Mouse (Mus musculus) kidney, postnatal 0 days (tissue): Measurements from ENCODE around the gene Loxl1. TPM values are rescaled to one million over a fixed set of nuclear protein-coding genes. Genes with fewer than 3 reads are reported as not detected.

Experiments
- ATAC-seq: fragments of 200-750 bp; cut with Nextera tagmentation; replicated peaks from 2 replicates; pipeline ENCODE4 v1.8.0; 2017; ENCODE audit warnings: low read depth, moderate number of reproducible peaks, moderate TSS enrichment, moderate library complexity; ENCODE audit not compliant: low FRiP score
- DNase-seq: peaks from one replicate; pipeline ENCODE4 v3.0.0-alpha.2; 2016; ENCODE audit warnings: low spot score
- H3K27ac ChIP-seq: fragments of 300-500 bp; sonication (generic); 2 replicates; pipeline ENCODE4 v1.5.1; 2014; ENCODE audit warnings: mild to moderate bottlenecking
- H3K27me3 ChIP-seq: fragments of 300-500 bp; sonication (generic); 2 replicates; pipeline ENCODE4 v1.6.1; 2014; ENCODE audit warnings: low read length, mixed read lengths; ENCODE audit not compliant: insufficient read depth
- H3K36me3 ChIP-seq: fragments of 300-500 bp; sonication (generic); 2 replicates; pipeline ENCODE4 v1.6.1; 2014; ENCODE audit warnings: low read length, mixed read lengths; ENCODE audit not compliant: insufficient read depth
- H3K4me1 ChIP-seq: fragments of 300-500 bp; sonication (generic); replicated peaks from 2 replicates; pipeline ENCODE4 v1.6.1; 2014; ENCODE audit warnings: antibody characterized with exemption, low read length, mixed read lengths; ENCODE audit not compliant: insufficient read depth
- H3K4me2 ChIP-seq: fragments of 300-500 bp; sonication (generic); 2 replicates; pipeline ENCODE4 v1.6.1; 2014; ENCODE audit warnings: mild to moderate bottlenecking, low read length, moderate library complexity, mixed read lengths
- H3K4me3 ChIP-seq: fragments of 300-500 bp; sonication (generic); replicated peaks from 2 replicates; pipeline ENCODE4 v1.5.1; 2014; ENCODE audit warnings: low read depth, low read length
- H3K9ac ChIP-seq: fragments of 300-500 bp; sonication (generic); 2 replicates; pipeline ENCODE4 v1.6.1; 2014; ENCODE audit warnings: low read depth, low read length
- H3K9me3 ChIP-seq: fragments of 300-500 bp; sonication (generic); replicated peaks from 2 replicates; pipeline ENCODE4 v1.6.1; 2016; ENCODE audit warnings: low read length, inconsistent platforms, mixed read lengths
- CTCF ChIP-seq: IDR thresholded peaks from 2 replicates; pipeline ENCODE4 v1.5.1; 2016; ENCODE audit warnings: antibody characterized with exemption, low read depth, mild to moderate bottlenecking, moderate library complexity
- WGBS: fragments of 180-500 bp; shearing (Covaris S2); extraction: QIAGEN DNeasy Blood & Tissue Kit; methylation state at CpG from one replicate; pipeline ENCODE4 v1.1.7; 2014; 5-methylcytosine and 5-hydroxymethylcytosine counted together
- polyA plus RNA-seq: library from polyadenylated mRNA; unstranded; fragments of >200 nt; fragmentation: Nextera tagmentation; extraction: Ambion mirVana; gene quantifications from 2 replicates; pipeline ENCODE4 v1.2.1, GENCODE M21; 2015

The Loxl1 gene
- 60.9 and 62.2 TPM in 2 replicates for polyA plus RNA-seq

DNA sequence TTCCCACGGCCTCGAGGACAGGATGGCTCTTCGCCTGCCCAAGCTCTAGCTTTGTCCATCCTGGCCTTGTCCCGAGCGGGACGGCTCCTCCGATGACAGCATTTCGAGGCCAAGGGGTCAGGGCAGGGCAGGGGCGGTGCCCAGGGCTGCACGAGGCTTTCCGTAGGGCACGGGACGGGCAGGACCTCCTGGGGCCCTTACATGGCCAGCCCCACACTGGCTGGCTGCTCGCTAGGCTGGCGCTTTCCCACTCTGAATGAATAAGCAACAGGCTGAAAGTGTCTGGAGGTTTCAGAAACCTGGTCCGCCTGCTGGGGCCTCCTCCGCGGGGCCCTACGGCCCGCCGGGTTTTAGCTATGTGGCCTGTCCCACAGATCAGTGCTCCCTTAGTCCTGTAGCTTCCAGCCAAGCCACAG lies at the start of gene Loxl1:
Gene Loxl1 (minus strand): TSS at position 243 of the 416 bp plus-strand sequence.
- no peaks in the 10 kb centered on the region for H3K36me3 ChIP-seq
- H3K27me3 ChIP-seq = no peaks in the 10 kb centered on the region
- no peak for TF ChIP-seq CTCF
- ATAC-seq = peak; percentile 64
- H3K9me3 ChIP-seq = no peaks in the 10 kb centered on the region
- H3K4me3 ChIP-seq = peak within 1 kb of the TSS; percentile 47
- peaks cover 20% of the 10 kb centered on the region for H3K4me1 ChIP-seq
- peak; percentile 93 for DNase-seq
- under 1% methylated on average over 21 of the region's 21 CpGs for WGBS
- peak within 1 kb of the TSS; percentile 78 for H3K27ac ChIP-seq
- peak within 1 kb of the TSS; percentile 69 for H3K4me2 ChIP-seq
- H3K9ac ChIP-seq = peak within 1 kb of the TSS; percentile 66

DNA sequence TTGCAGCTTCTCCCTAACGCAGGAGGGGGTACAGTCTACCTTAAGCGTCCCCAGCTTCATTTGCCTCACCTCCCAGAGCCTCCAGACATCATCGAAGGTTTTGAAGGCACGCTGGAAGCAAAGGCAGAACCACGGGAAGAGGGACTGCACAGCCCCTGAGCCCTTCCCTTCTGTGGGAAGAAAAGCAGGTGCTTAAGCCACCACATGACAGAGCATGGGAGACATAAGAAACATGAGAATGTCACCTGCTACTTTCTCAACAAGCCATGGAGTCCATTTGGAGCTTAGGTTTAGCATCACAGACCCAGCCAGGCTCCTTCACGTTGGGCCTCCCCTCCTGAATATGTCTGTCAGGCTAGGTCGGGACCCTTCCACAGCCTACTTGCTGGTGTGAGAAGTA lies 49.0 kb upstream of the Loxl1 start:
- Histone ChIP-seq H3K27ac (no peak overlapping the region), H3K36me3 (no peaks in the 10 kb centered on the region), H3K4me2 (no peak overlapping the region), H3K4me3 (no peak overlapping the region), H3K9ac (no peak overlapping the region), H3K27me3 (no peaks in the 10 kb centered on the region), H3K9me3 (no peaks in the 10 kb centered on the region), H3K4me1 (no peaks in the 10 kb centered on the region)
- no peak for ATAC-seq
- no peak for DNase-seq
- WGBS = 80% methylated on average over 7 of the region's 7 CpGs
- no peak for TF ChIP-seq CTCF

- ATAC-seq = no peak
- no peak overlapping the region for H3K27ac ChIP-seq
- H3K4me1 ChIP-seq = no peaks in the 10 kb centered on the region
- no peak for TF ChIP-seq CTCF
- no peaks in the 10 kb centered on the region for H3K36me3 ChIP-seq
- WGBS = 84% methylated on average over 1 of the region's 1 CpGs
- H3K4me3 ChIP-seq = no peak overlapping the region
- H3K4me2 ChIP-seq = no peak overlapping the region
- H3K27me3 ChIP-seq = no peaks in the 10 kb centered on the region
- no peaks in the 10 kb centered on the region for H3K9me3 ChIP-seq
- no peak overlapping the region for H3K9ac ChIP-seq
- no peak for DNase-seq
Measured at GRCm38 (mm10) chr9:58361373-58361772, 48.4 kb upstream of the Loxl1 start.

GRCm38 (mm10) chr9:58355262-58356050 lies 42.5 kb upstream of the Loxl1 start:
- TF ChIP-seq CTCF = no peak
- Histone ChIP-seq H3K9ac (no peak overlapping the region), H3K36me3 (no peaks in the 10 kb centered on the region), H3K27ac (no peak overlapping the region), H3K9me3 (no peaks in the 10 kb centered on the region), H3K4me1 (no peaks in the 10 kb centered on the region), H3K27me3 (no peaks in the 10 kb centered on the region), H3K4me2 (no peak overlapping the region), H3K4me3 (no peak overlapping the region)
- 26% methylated on average over 6 of the region's 6 CpGs for WGBS
- DNase-seq (no peak), ATAC-seq (no peak)

GRCm38 (mm10) chr9:58354701-58355100 lies 41.7 kb upstream of the Loxl1 start:
- no peak for ATAC-seq
- H3K4me3 ChIP-seq = no peak overlapping the region
- no peak overlapping the region for H3K9ac ChIP-seq
- WGBS = 87% methylated on average over 6 of the region's 6 CpGs
- DNase-seq = no peak
- no peaks in the 10 kb centered on the region for H3K27me3 ChIP-seq
- no peaks in the 10 kb centered on the region for H3K36me3 ChIP-seq
- no peaks in the 10 kb centered on the region for H3K4me1 ChIP-seq
- no peak for TF ChIP-seq CTCF
- H3K27ac ChIP-seq = no peak overlapping the region
- no peak overlapping the region for H3K4me2 ChIP-seq
- no peaks in the 10 kb centered on the region for H3K9me3 ChIP-seq

DNA sequence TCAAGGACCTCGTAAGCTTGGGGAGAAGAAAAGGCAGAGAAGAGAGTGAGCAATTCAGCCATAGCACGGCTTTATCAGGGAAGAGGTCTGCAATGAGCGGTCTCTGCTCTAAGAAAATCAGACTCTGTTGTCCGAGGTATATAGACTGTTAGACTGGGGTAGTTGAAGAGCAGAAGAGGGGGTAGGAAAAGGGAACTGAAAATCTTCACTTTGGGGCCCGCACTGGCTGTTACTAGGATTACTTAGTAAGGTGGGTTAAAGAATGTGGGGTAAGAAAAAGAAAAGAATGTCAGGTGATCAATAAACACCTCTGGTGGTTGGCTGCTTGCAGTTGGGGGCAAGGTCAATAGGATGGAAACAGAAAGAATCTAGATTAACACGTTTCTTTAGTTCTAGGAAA lies 40.2 kb upstream of the Loxl1 start:
- Histone ChIP-seq H3K27me3 (no peaks in the 10 kb centered on the region), H3K4me3 (no peak overlapping the region), H3K4me2 (no peak overlapping the region), H3K4me1 (no peaks in the 10 kb centered on the region), H3K27ac (no peak overlapping the region), H3K9me3 (no peaks in the 10 kb centered on the region), H3K9ac (no peak overlapping the region), H3K36me3 (no peaks in the 10 kb centered on the region)
- DNase-seq (no peak), ATAC-seq (no peak)
- WGBS = 83% methylated on average over 6 of the region's 6 CpGs
- TF ChIP-seq CTCF = no peak
